Mouse (Mus musculus) hindlimb bud, embryonic 11.5 days (tissue): ENCODE results near the gene Maco1.

Experiments used
- DNase-seq: peaks from one replicate; pipeline ENCODE4 v3.0.0-alpha.2; 2012; ENCODE audit warnings: low read depth, low spot score; ENCODE audit errors: extremely low spot score

The Maco1 gene

GRCm38 (mm10) chr4:134853259-134853636 lies at the start of gene Maco1:
Maco1 (minus strand) TSS chr4:134853345.
- DNase-seq = peak; percentile 99

- DNase-seq = no peak
Measured at GRCm38 (mm10) chr4:134901126-134901525, 48.0 kb upstream of the Maco1 start.

DNA sequence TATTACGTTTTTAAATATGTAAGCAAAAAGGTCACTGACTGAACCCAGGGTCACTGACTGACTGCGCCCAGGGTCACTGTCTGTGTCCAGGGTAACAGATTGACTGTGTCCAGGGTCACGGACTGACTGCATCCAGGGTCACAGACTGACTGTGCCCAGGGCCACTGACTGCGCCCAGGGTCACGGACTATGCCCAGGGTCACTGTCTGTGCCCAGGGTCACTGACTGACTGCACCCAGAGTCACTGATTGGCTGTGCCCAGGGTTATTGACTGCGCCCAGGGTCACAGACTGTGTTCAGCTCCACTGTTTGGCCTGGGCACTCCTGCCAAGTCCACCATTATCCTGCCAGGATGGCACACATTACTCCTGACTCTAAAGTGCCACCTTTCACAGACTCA lies 44.1 kb upstream of the Maco1 start:
- no peak for DNase-seq

- DNase-seq = no peak
Measured at GRCm38 (mm10) chr4:134892096-134892495, 39.0 kb upstream of the Maco1 start.

DNA sequence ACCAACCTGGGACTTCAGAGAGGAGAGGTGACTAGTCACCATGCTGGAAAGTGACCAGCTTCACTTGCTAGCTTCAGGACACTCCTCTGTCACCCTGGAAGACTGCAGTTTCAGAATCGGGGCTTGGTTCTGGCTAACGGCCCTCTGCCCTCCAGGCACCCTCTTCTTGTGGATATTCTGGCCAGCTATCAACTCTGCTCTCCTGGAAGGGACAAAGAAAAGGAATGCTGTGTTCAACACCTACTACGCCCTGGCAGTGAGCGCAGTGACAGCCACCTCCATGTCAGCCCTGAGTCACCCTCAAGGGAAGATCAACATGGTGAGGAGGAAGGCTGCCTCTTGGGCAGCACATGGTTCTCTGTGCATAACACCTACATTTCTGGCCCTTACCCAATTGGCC lies 31.2 kb upstream of the Maco1 start:
- no peak for DNase-seq

DNA sequence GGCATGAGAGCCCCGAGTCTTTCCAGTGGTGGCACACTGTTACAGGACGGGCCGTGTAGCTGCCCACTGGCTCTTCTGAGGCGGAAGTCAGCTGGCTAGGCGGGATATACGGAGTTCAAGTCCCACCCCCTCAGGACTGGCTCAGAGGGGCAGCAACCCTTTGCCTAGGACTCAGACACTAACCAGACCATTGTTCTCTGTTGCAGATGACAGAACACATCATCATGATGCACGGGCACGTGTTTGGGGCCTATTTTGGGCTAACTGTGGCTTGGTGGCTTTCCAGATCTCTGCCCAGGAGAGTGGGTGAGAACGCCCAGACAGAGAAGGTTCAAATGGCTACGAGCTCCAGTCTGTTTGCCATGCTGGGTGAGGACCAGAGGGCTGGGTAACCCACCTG lies 30.7 kb upstream of the Maco1 start:
- DNase-seq = no peak

DNA sequence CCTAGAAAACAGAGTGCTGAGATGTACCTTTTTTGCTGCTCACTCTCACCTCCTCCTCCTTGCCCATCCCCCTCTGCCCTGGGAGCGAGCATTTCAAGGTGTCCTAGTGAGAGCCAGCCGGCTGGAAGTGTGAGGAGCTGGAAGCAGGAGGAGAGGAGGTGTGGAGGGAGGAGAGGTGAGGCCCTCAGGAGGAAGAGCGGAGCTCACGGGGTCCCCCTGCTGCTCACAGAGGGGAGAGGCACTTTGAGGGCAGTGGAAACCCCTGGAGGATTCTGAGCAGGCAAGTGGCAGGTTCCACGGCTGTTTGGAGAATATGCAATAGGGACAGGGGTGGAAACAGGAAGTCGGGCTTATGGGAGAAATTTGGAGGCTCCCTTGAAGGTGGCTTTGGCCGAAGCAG lies 30.1 kb upstream of the Maco1 start:
- DNase-seq = no peak

DNA sequence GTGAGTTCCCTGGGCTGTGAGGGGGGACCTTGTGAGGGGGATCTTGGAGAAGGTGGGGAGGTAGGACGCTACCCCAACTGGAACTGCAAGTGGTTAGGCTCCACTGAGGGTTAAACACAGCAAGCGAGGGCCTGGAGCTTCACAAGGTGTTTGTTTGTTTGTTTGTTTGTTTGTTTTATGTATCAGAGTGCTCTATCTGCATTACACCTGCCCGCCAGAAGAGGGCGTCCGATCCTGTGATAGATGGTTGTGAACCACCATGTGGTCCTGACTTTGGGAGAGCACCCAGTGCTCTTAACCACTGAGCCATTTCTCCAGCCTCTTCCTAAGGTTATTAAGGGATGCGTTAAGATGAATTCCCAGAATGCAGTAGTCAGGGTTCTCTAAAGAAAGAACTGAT lies 26.9 kb upstream of the Maco1 start:
- DNase-seq = no peak

DNA sequence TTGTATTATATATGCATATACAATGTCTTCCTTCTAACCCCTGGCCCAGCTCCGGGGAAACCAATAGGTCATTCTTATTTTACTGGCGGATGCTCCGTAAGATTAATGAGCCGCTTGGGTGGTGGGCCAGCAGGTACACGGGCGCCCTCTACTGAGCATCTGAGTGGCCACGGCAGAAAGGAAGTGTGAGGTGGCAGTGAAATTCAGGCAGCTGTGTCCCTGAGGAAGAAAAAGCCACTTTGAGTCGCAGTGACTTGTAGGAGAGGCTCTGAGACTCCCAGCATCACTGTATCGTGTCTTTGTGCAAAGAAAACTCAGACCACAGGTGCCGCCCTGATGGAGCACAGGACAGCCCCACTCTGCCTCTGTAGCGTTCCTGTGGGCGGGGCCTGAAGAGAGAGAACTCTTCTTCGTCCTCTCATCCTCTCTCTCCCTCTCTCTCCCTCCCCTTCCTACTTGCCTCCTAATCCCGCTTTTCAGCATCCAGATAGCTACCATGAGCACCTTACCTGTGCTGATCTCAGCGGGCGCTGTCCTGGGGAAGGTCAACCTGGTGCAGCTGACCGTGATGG lies 26.4 kb upstream of the Maco1 start:
- DNase-seq = no peak

- DNase-seq = no peak
Measured at GRCm38 (mm10) chr4:134876171-134876570, 23.0 kb upstream of the Maco1 start.

DNA sequence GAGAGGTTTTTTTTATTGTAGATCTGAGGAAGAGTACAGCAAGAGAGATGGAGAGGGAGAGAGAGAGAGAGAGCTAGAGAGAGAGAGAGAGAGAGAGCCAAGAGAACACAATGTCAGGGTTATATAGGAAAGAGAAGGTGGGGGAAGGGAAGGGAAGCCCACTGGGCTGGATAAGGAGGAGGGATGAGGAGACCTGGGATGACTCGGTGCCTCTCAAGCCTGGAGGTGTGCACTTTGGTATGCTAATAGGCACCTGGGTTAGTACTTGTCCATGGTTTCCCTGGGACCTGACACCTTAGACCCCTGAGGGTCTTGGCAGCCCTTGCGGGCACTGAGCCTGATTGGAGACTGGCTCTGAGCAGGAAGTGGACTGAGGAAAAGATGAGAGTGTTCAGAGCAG lies 18.8 kb upstream of the Maco1 start:
- no peak for DNase-seq

DNA sequence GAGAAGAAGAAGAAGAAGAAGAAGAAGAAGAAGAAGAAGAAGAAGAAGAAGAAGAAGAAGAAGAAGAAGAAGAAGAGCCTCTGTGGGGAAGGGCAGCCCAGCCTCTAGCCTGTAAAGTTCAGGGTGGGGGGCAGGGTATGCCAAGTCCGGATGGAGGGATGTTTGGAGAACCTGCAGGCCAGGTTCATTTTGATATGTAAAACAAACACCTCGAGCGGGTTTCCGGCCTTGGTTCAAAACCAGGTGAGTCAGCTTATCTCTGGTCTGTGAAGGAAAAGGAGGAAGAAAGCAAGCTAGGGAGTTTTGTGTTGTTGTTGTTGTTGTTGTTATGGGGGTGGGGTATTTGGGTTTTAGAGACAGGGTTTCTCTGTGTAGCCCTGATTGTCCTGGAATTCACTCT lies 18.3 kb upstream of the Maco1 start:
- no peak for DNase-seq

DNA sequence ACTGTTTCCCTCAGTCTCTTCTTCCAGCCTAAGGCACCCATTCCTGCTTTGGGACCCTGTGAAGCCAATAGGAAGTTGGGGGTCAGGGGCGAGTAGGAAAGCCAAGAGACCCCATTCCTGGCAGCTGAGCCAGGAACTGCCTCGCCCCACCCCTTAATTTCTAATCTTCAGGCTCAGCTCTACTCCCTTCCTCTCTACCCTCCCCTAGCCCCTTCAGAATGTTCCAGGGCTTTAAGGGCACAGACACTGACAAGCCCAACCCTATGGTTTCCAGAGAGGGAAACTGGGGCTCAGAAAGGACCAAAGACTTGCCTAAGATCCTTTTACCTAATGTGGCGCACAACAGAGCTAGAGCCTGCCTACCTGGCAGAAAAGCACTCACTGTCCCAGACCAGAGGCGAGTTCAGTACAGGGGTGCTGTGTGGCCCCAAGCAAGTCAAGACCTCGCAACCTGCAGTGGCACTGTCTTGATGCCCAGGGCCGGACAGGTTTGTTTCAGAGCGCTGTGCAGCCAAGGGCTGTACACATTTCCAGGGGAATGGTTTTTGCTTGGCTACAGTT lies 16.8 kb upstream of the Maco1 start:
- DNase-seq = no peak

- no peak for DNase-seq
Measured at GRCm38 (mm10) chr4:134869068-134869730, 16.1 kb upstream of the Maco1 start.

DNA sequence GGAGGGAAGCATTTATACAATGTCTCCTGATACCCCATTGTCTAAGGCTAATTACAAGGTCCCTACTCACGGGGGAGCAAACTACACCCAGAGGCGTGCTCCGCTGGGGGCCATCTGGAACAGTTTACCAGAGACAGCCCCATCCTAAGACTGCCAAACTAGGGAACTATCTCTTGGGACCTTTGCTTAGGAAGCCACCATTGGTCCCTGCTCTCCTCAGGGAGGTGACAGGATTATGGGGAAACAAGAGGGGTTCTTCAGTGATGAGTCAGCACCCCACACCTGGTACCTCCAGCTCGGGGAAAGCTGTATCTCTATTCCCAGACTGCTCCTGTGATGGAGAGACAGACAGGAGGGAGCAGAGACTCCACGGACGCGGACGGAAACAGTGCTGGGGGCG lies 15.3 kb upstream of the Maco1 start:
- no peak for DNase-seq

- DNase-seq = no peak
Measured at GRCm38 (mm10) chr4:134868065-134868464, 14.9 kb upstream of the Maco1 start.

GRCm38 (mm10) chr4:134867661-134868060 lies 14.5 kb upstream of the Maco1 start:
- DNase-seq = no peak

- no peak for DNase-seq
Measured at GRCm38 (mm10) chr4:134867213-134867612, 14.1 kb upstream of the Maco1 start.

GRCm38 (mm10) chr4:134865789-134866188 lies 12.6 kb upstream of the Maco1 start:
- DNase-seq = no peak

DNA sequence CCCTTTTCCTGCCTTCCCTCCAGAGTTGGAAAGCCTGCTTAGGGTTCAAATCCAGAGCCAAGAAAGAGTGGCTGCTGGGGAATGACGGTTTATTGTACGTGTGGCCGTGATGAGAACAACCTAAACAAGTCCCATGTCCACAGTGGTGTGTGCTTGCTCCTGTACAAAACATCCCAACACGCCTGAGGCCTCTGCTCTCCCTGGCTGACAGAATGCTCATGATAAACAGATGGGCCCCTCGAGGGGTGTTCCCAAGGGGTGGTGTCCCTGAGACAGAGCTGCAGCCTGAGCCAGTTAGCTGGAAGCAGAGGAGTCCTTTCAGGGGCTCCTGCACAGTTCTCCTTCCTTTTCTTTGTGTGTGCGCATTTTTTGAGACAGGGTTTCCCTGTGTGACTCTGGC lies 12.2 kb upstream of the Maco1 start:
- DNase-seq = no peak

GRCm38 (mm10) chr4:134863937-134864729 lies 11.0 kb upstream of the Maco1 start, which contains the start of gene Rhd:
Rhd (plus strand) TSS chr4:134864536.
- DNase-seq = no peak

GRCm38 (mm10) chr4:134862996-134863395 lies 9.9 kb upstream of the Maco1 start:
- DNase-seq = no peak
